Mouse (Mus musculus) brain, embryonic 14.5 days (tissue): ENCODE results near the gene Gm11037.

Source experiments
- CTCF ChIP-seq: fragments of 200-500 bp; IDR thresholded peaks from 2 replicates; pipeline ENCODE4 v1.5.1; 2012; ENCODE audit warnings: inconsistent platforms, mild to moderate bottlenecking, moderate library complexity, borderline replicate concordance; ENCODE audit not compliant: insufficient read depth, insufficient read length; ENCODE audit errors: extremely low read depth
- POLR2A ChIP-seq: fragments of 200-500 bp; IDR thresholded peaks from 2 replicates; pipeline ENCODE4 v1.6.1; 2012; ENCODE audit warnings: mild to moderate bottlenecking, inconsistent platforms, borderline replicate concordance; ENCODE audit not compliant: poor library complexity, insufficient read depth, insufficient read length, severe bottlenecking; ENCODE audit errors: extremely low read depth

- no peak for TF ChIP-seq POLR2A
- TF ChIP-seq CTCF = no peak
These were observed 5.5 kb downstream of the Gm11037 start for GRCm38 (mm10) chr2:131138760-131139159.
